Mouse (Mus musculus) intestine, postnatal 0 days (tissue): ENCODE measurements at regions not wholly inside any gene's neighbourhood (a gene's known extent, or its start where the extent isn't known, plus 50 kb on each side); places are given as distances from the start of the nearest gene placed in this dataset.

Experiments used
- ATAC-seq: fragments of 200-750 bp; cut with Nextera tagmentation; 2 replicates; pipeline ENCODE4 v1.8.0; 2017; ENCODE audit warnings: mild to moderate bottlenecking, moderate TSS enrichment, moderate library complexity
- H3K27ac ChIP-seq: fragments of 300-500 bp; sonication (generic); 2 replicates; pipeline ENCODE4 v1.5.1; 2014; ENCODE audit warnings: mild to moderate bottlenecking, low read depth, low read length, moderate library complexity
- H3K27me3 ChIP-seq: fragments of 300-500 bp; sonication (generic); replicated peaks from 2 replicates; pipeline ENCODE4 v1.6.1; 2014; ENCODE audit warnings: low read length, mixed read lengths; ENCODE audit not compliant: control insufficient read depth, insufficient read depth
- H3K36me3 ChIP-seq: fragments of 300-500 bp; sonication (generic); 2 replicates; pipeline ENCODE4 v1.6.1; 2014; ENCODE audit warnings: mild to moderate bottlenecking, moderate library complexity; ENCODE audit not compliant: control insufficient read depth, insufficient read depth
- H3K4me1 ChIP-seq: fragments of 300-500 bp; sonication (generic); replicated peaks from 2 replicates; pipeline ENCODE4 v1.6.1; 2014; ENCODE audit warnings: antibody characterized with exemption, low read length, mixed read lengths; ENCODE audit not compliant: control insufficient read depth, insufficient read depth
- H3K4me2 ChIP-seq: fragments of 300-500 bp; sonication (generic); replicated peaks from 2 replicates; pipeline ENCODE4 v1.6.1; 2014; ENCODE audit warnings: low read depth, mild to moderate bottlenecking, moderate library complexity
- H3K4me3 ChIP-seq: fragments of 300-500 bp; sonication (generic); 2 replicates; pipeline ENCODE4 v1.5.1; 2014; ENCODE audit warnings: low read depth, low read length
- H3K9ac ChIP-seq: fragments of 300-500 bp; sonication (generic); 2 replicates; pipeline ENCODE4 v1.6.1; 2014; ENCODE audit warnings: mild to moderate bottlenecking, low read depth, low read length
- H3K9me3 ChIP-seq: fragments of 300-500 bp; sonication (generic); 2 replicates; pipeline ENCODE4 v1.6.1; 2016; ENCODE audit warnings: mixed run types; ENCODE audit not compliant: control insufficient read depth
- CTCF ChIP-seq: sonication (generic); IDR thresholded peaks from 2 replicates; pipeline ENCODE4 v1.5.1; 2016; ENCODE audit warnings: low read depth, mild to moderate bottlenecking, control low read depth, antibody characterized with exemption, moderate library complexity
- WGBS: fragments of 180-500 bp; shearing (Covaris S2); extraction: QIAGEN DNeasy Blood & Tissue Kit; methylation state at CpG from one replicate; pipeline ENCODE4 v1.1.7; 2014; 5-methylcytosine and 5-hydroxymethylcytosine counted together

DNA sequence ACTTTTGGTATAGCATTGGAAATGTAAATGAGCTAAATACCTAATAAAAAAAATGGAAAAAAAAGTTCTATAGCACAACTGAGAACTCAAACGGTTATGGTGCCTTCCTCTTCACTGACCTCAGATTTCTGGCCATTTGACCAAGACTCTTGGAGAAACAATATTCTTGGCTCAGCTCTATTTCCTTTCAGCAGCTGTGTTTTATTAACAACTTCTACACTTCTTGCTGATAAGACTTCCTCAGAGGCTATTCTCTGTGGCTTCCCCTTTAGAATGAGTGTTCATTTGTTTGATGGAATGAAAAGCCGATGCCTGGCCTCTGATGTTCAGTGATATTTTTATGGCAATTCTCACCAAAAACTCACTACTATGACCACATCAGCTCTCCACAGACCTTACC, 572.7 kb upstream of the Tenm4 start:
- TF ChIP-seq CTCF: no peak
- H3K4me2 ChIP-seq: no peak overlapping the region
- H3K4me1 ChIP-seq: no peaks in the 10 kb centered on the region
- no peak overlapping the region for H3K4me3 ChIP-seq
- H3K36me3 ChIP-seq: no peaks in the 10 kb centered on the region
- no peak overlapping the region for H3K27ac ChIP-seq
- no peak overlapping the region for H3K9ac ChIP-seq
- H3K27me3 ChIP-seq: no peaks in the 10 kb centered on the region
- WGBS: 82% methylated on average over 2 of the region's 2 CpGs
- no peak for ATAC-seq
- no peaks in the 10 kb centered on the region for H3K9me3 ChIP-seq

GRCm38 (mm10) chr7:95613736-95614135, 557.3 kb upstream of the Tenm4 start:
- no peak for TF ChIP-seq CTCF
- H3K4me2 ChIP-seq: no peak overlapping the region
- no peak overlapping the region for H3K4me3 ChIP-seq
- H3K36me3 ChIP-seq: no peaks in the 10 kb centered on the region
- WGBS: 82% methylated on average over 2 of the region's 2 CpGs
- no peaks in the 10 kb centered on the region for H3K9me3 ChIP-seq
- H3K9ac ChIP-seq: no peak overlapping the region
- ATAC-seq: no peak
- no peak overlapping the region for H3K27ac ChIP-seq
- H3K27me3 ChIP-seq: no peaks in the 10 kb centered on the region
- H3K4me1 ChIP-seq: no peaks in the 10 kb centered on the region

- no peaks in the 10 kb centered on the region for H3K27me3 ChIP-seq
- no peak for ATAC-seq
- WGBS: 60% methylated on average over 2 of the region's 2 CpGs
Observed at GRCm38 (mm10) chr7:95617370-95617769, 553.7 kb upstream of the Tenm4 start.

GRCm38 (mm10) chr7:95618170-95618569, 552.9 kb upstream of the Tenm4 start:
- no peak overlapping the region for H3K4me2 ChIP-seq
- H3K36me3 ChIP-seq: no peaks in the 10 kb centered on the region
- no peak for ATAC-seq
- H3K4me3 ChIP-seq: no peak overlapping the region
- H3K9ac ChIP-seq: no peak overlapping the region
- no peak overlapping the region for H3K27ac ChIP-seq
- no peaks in the 10 kb centered on the region for H3K27me3 ChIP-seq
- no peak for TF ChIP-seq CTCF
- no peaks in the 10 kb centered on the region for H3K9me3 ChIP-seq
- H3K4me1 ChIP-seq: no peaks in the 10 kb centered on the region

More at GRCm38 (mm10) chr7:95617370-95617769, 553.7 kb upstream of the Tenm4 start:
- Histone ChIP-seq H3K4me2 (no peak overlapping the region), H3K4me1 (no peaks in the 10 kb centered on the region), H3K36me3 (no peaks in the 10 kb centered on the region), H3K9ac (no peak overlapping the region), H3K4me3 (no peak overlapping the region), H3K9me3 (no peaks in the 10 kb centered on the region), H3K27ac (no peak overlapping the region)
- no peak for TF ChIP-seq CTCF

- no peaks in the 10 kb centered on the region for H3K36me3 ChIP-seq
- no peak overlapping the region for H3K4me3 ChIP-seq
- H3K27me3 ChIP-seq: no peaks in the 10 kb centered on the region
- TF ChIP-seq CTCF: no peak
- no peak for ATAC-seq
- no peak overlapping the region for H3K27ac ChIP-seq
- no peaks in the 10 kb centered on the region for H3K4me1 ChIP-seq
- no peaks in the 10 kb centered on the region for H3K9me3 ChIP-seq
- H3K4me2 ChIP-seq: no peak overlapping the region
- no peak overlapping the region for H3K9ac ChIP-seq
Observed at GRCm38 (mm10) chr7:95620079-95620478, 551.0 kb upstream of the Tenm4 start.

GRCm38 (mm10) chr7:95640683-95641082, 530.4 kb upstream of the Tenm4 start:
- ATAC-seq: no peak

GRCm38 (mm10) chr7:95674319-95674718, 496.7 kb upstream of the Tenm4 start:
- no peaks in the 10 kb centered on the region for H3K9me3 ChIP-seq
- H3K4me1 ChIP-seq: no peaks in the 10 kb centered on the region
- H3K27ac ChIP-seq: no peak overlapping the region
- H3K36me3 ChIP-seq: no peaks in the 10 kb centered on the region
- WGBS: 48% methylated on average over 1 of the region's 1 CpGs
- TF ChIP-seq CTCF: no peak
- no peaks in the 10 kb centered on the region for H3K27me3 ChIP-seq
- ATAC-seq: peak; percentile 83
- H3K9ac ChIP-seq: no peak overlapping the region
- no peak overlapping the region for H3K4me3 ChIP-seq
- H3K4me2 ChIP-seq: no peak overlapping the region

More at GRCm38 (mm10) chr7:95640683-95641082, 530.4 kb upstream of the Tenm4 start:
- no peak overlapping the region for H3K4me3 ChIP-seq
- H3K9me3 ChIP-seq: no peaks in the 10 kb centered on the region
- H3K27me3 ChIP-seq: no peaks in the 10 kb centered on the region
- WGBS: 76% methylated on average over 5 of the region's 5 CpGs
- H3K27ac ChIP-seq: no peak overlapping the region
- H3K36me3 ChIP-seq: no peaks in the 10 kb centered on the region
- no peak for TF ChIP-seq CTCF
- H3K4me1 ChIP-seq: no peaks in the 10 kb centered on the region
- H3K4me2 ChIP-seq: no peak overlapping the region
- no peak overlapping the region for H3K9ac ChIP-seq
